Mouse (Mus musculus) liver (tissue): Measurements from ENCODE around the gene G430095P16Rik.

Experiments
- DNase-seq: peaks from one replicate; pipeline ENCODE4 v3.0.0-alpha.2; 2020; ENCODE audit warnings: mixed read lengths

The G430095P16Rik gene

GRCm38 (mm10) chr8:84743517-84744420 lies 21.0 kb downstream of the G430095P16Rik start:
- peak; percentile 69 for DNase-seq

GRCm38 (mm10) chr8:84745032-84745925 lies 22.5 kb downstream of the G430095P16Rik start:
- DNase-seq = peak; percentile 47

- no peak for DNase-seq
Observed at GRCm38 (mm10) chr8:84749519-84749918, 26.7 kb downstream of the G430095P16Rik start.

- no peak for DNase-seq
Observed at GRCm38 (mm10) chr8:84752734-84753582, 30.2 kb downstream of the G430095P16Rik start.

- no peak for DNase-seq
Observed at GRCm38 (mm10) chr8:84757501-84757900, 34.7 kb downstream of the G430095P16Rik start.

- no peak for DNase-seq
Observed at GRCm38 (mm10) chr8:84758308-84758707, 35.5 kb downstream of the G430095P16Rik start.

GRCm38 (mm10) chr8:84759126-84759525 lies 36.3 kb downstream of the G430095P16Rik start:
- peak; percentile 39 for DNase-seq

- DNase-seq = no peak
Observed at GRCm38 (mm10) chr8:84759718-84760117, 36.9 kb downstream of the G430095P16Rik start.

- no peak for DNase-seq
Observed at GRCm38 (mm10) chr8:84760405-84760805, 37.6 kb downstream of the G430095P16Rik start.

GRCm38 (mm10) chr8:84760901-84761300 lies 38.1 kb downstream of the G430095P16Rik start:
- DNase-seq = no peak

GRCm38 (mm10) chr8:84764100-84764499 lies 41.3 kb downstream of the G430095P16Rik start:
- no peak for DNase-seq

GRCm38 (mm10) chr8:84764870-84765495 lies 42.2 kb downstream of the G430095P16Rik start:
- no peak for DNase-seq

GRCm38 (mm10) chr8:84765629-84766028 lies 42.8 kb downstream of the G430095P16Rik start:
- no peak for DNase-seq

GRCm38 (mm10) chr8:84766422-84766821 lies 43.6 kb downstream of the G430095P16Rik start:
- DNase-seq = no peak

- no peak for DNase-seq
Observed at GRCm38 (mm10) chr8:84767221-84767620, 44.4 kb downstream of the G430095P16Rik start.

- DNase-seq = no peak
Observed at GRCm38 (mm10) chr8:84768343-84769095, 45.7 kb downstream of the G430095P16Rik start.

- no peak for DNase-seq
Observed at GRCm38 (mm10) chr8:84769324-84769723, 46.5 kb downstream of the G430095P16Rik start.

GRCm38 (mm10) chr8:84770100-84770953 lies 47.5 kb downstream of the G430095P16Rik start:
- DNase-seq = no peak

GRCm38 (mm10) chr8:84771000-84771687 lies 48.3 kb downstream of the G430095P16Rik start:
- no peak for DNase-seq
